Mouse (Mus musculus) G1E (cell line): Measurements from ENCODE around the gene 1700069L16Rik.

Experiments
- GATA1 ChIP-seq: IDR thresholded peaks from 2 replicates; pipeline ENCODE4 v1.6.1; 2012; ENCODE audit warnings: borderline replicate concordance, low read length, inconsistent platforms, mixed read lengths
- TAL1 ChIP-seq: conservative IDR thresholded peaks from 2 replicates; pipeline ENCODE4 v1.6.1; 2012; ENCODE audit warnings: low read depth, low read length, inconsistent platforms, mixed read lengths

- TF ChIP-seq GATA1, result no peak
- TF ChIP-seq TAL1, result no peak
These were observed 3.4 kb upstream of the 1700069L16Rik start for GRCm38 (mm10) chr5:113728011-113728410.
